28 mouse cellular contexts compared by ENCODE assay signal in the genomic region with DNA sequence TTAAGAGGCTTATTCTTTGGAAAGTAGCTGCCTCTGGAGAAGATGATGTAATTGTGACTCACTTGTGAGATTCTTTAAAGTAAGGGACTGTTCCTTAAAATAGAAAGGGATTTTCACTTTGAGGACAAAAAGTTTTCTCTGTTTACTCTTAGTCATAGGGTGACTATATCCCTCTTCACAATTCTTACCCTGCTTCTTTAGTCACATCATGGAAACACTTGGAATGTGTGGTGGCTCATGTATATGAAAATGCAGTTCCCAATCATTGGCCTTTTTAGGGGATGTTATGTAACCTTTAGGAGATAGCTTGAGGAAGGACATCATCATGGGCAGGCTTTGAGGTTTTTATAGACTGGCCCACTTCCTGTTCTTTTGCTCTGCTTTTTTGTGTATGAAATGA. TPM values are rescaled to one million over a fixed set of nuclear protein-coding genes. Genes with fewer than 3 reads are reported as not detected.
DNase-seq lines count a peak whose midpoint lies in the region; ATAC-seq and TF ChIP-seq lines count a peak whose summit lies in the region.
"Had no signal": no experiment of that assay in that cellular context is flagged by ENCODE, and none has a peak within 500 bp of the region (broad histone marks: within the 10 kb centered on the region; RNA-seq: fewer than 3 reads in every experiment).

No protein-coding gene starts in this region.

- DNase-seq in frontal cortex, postnatal 14 days (ENCODE audit: low spot score in 2 of 2), result no peak
- peak; percentile 55 for DNase-seq in 3134 (ENCODE audit: extremely low read depth, insufficient read length, low spot score)
- DNase-seq in Patski (ENCODE audit: low read depth, low spot score), result peak; percentile 37
- DNase-seq in T-cell, adult 2 months (ENCODE audit: low spot score), result no peak
- DNase-seq in adrenal gland, adult 8-10 months, result no peak
- DNase-seq in heart, postnatal 10 days, result no peak
- DNase-seq: adrenal gland, postnatal 36 days; cerebellum, adult 2 months; cerebellum, postnatal 25 days; gastrocnemius, postnatal 36 days; heart, postnatal 36 days; kidney, adult 2 months; kidney, postnatal 14 days; liver, postnatal 0 days; right cerebral cortex, postnatal 4 days; thymus, adult 18-20 months; thymus, postnatal 36 days had no signal

- intact Hi-C loops in heart, postnatal 10 days (cut with DNase I), result no loop called here

- CTCF ChIA-PET in Patski (lab: Charles Lee), result no interaction called here

- no peak for TF ChIP-seq CTCF in Patski (IDR thresholded peaks at IDR 0.05)

- POLR2A ChIA-PET in Patski (lab: Charles Lee), result no interaction called here

- in situ Hi-C loops in Patski (cut with MboI; ENCODE audit: low pct_unique_long_range_greater_than_20kb), result no loop called here

- H3K27me3 ChIP-seq in Patski, result no peaks in the 10 kb centered on the region
- H3K27me3 ChIP-seq: CH12.LX; limb, embryonic 12.5 days; megakaryocyte, embryonic 14.5 days; midbrain, embryonic 13.5 days had no signal

- ATAC-seq in frontal cortex, adult (ENCODE audit: low TSS enrichment), result peak; percentile 98
- ATAC-seq in Patski, result peak; percentile 87
- ATAC-seq in granulocyte monocyte progenitor cell, adult 5-6 weeks (replicated peaks; ENCODE audit: poor library complexity, severe bottlenecking), result peak; percentile 97
- ATAC-seq: forebrain, postnatal 0 days; inflammation-experienced regulatory T-cells, adult 6 months; liver, postnatal 0 days; lung, postnatal 0 days; midbrain, embryonic 13.5 days had no signal

RNA-seq across cellular contexts. Expression of a gene that starts 46.0 kb away (rescaled TPM):
- polyA plus RNA-seq in Patski (2021), result 43.6 TPM
- total RNA-seq in granulocyte monocyte progenitor cell, adult 5-6 weeks (2014; fragmentation: Nextera tagmentation), result 6.6 and 7.8 TPM in 2 replicates
- total RNA-seq in granulocyte monocyte progenitor cell, adult 5-6 weeks (2017), result 2.5 and 8.2 TPM in 2 replicates
- total RNA-seq in adrenal gland, adult 8-10 months (2022), result 10 to 100 TPM; 37.0 to 66.4 (median 46.0) TPM
- 10 to 100 TPM; 32.3 to 33.8 TPM for total RNA-seq in heart, postnatal 10 days (2021)
- total RNA-seq: CH12.LX; monocyte, adult 5-6 weeks had no signal
- polyA plus RNA-seq: G1E had no signal

Comparison
In these comparisons a context has a peak if more than half of its experiments do, and no peak if none do; other contexts are left out.
1. DNase-seq: peak in 3134 (single experiment) and Patski (single experiment); none in frontal cortex, postnatal 14 days (0 of 2), T-cell, adult 2 months (single experiment), adrenal gland, adult 8-10 months (single experiment) and heart, postnatal 10 days (0 of 2).
2. Peak in every context shown above with its lines, with median percentiles within 50 percentile points of each other: ATAC-seq.